Mouse (Mus musculus) heart, embryonic 16.5 days (tissue): ENCODE results near the gene 1810062G17Rik. TPM values are rescaled to one million over a fixed set of nuclear protein-coding genes. Genes with fewer than 3 reads are reported as not detected.

Source experiments
- ATAC-seq: fragments of 200-750 bp; cut with Nextera tagmentation; replicated peaks from 2 replicates; pipeline ENCODE4 v1.8.0; 2017; ENCODE audit warnings: moderate number of reproducible peaks; ENCODE audit not compliant: insufficient read depth, low FRiP score; ENCODE audit errors: extremely low read depth
- H3K27ac ChIP-seq: fragments of 300-500 bp; sonication (generic); 2 replicates; pipeline ENCODE4 v1.5.1; 2014; ENCODE audit warnings: mild to moderate bottlenecking, low read length, control low read depth, moderate library complexity
- H3K27me3 ChIP-seq: fragments of 300-500 bp; sonication (generic); 2 replicates; pipeline ENCODE4 v1.6.1; 2014; ENCODE audit warnings: low read length, mixed read lengths; ENCODE audit not compliant: control insufficient read depth, insufficient read depth
- H3K36me3 ChIP-seq: fragments of 300-500 bp; sonication (generic); 2 replicates; pipeline ENCODE4 v1.6.1; 2014; ENCODE audit not compliant: control insufficient read depth, insufficient read depth
- H3K4me1 ChIP-seq: fragments of 300-500 bp; sonication (generic); 2 replicates; pipeline ENCODE4 v1.6.1; 2014; ENCODE audit warnings: low read length, mixed read lengths; ENCODE audit not compliant: control insufficient read depth, insufficient read depth
- H3K4me2 ChIP-seq: fragments of 300-500 bp; sonication (generic); 2 replicates; pipeline ENCODE4 v1.6.1; 2014; ENCODE audit warnings: low read depth, mild to moderate bottlenecking, control low read depth, low read length
- H3K4me3 ChIP-seq: fragments of 300-500 bp; sonication (generic); 2 replicates; pipeline ENCODE4 v1.5.1; 2014; ENCODE audit warnings: mild to moderate bottlenecking, control low read depth, low read length
- H3K9ac ChIP-seq: fragments of 300-500 bp; sonication (generic); 2 replicates; pipeline ENCODE4 v1.6.1; 2014; ENCODE audit warnings: low read length, control low read depth
- H3K9me3 ChIP-seq: fragments of 300-500 bp; sonication (generic); replicated peaks from 2 replicates; pipeline ENCODE4 v1.6.1; 2016; ENCODE audit warnings: low read length; ENCODE audit not compliant: control insufficient read depth
- whole genome bisulfite sequencing: fragments of 180-500 bp; shearing (Covaris S2); extraction: QIAGEN DNeasy Blood & Tissue Kit; methylation state at CpG from one replicate; pipeline ENCODE4 v1.1.7; 2014; 5-methylcytosine and 5-hydroxymethylcytosine counted together
- polyA plus RNA-seq: library from polyadenylated mRNA; unstranded; fragments of >200 nt; fragmentation: Nextera tagmentation; extraction: Ambion mirVana; gene quantifications from 2 replicates; pipeline ENCODE4 v1.2.1, GENCODE M21; 2015

The 1810062G17Rik gene
- polyA plus RNA-seq, 1 experiment from 2014 or later: 1.00 TPM

GRCm38 (mm10) chr3:36484292-36484691 lies 8.6 kb downstream of the 1810062G17Rik start:
- Histone ChIP-seq H3K4me2 (no peak overlapping the region), H3K27me3 (no peaks in the 10 kb centered on the region), H3K27ac (no peak overlapping the region), H3K9me3 (no peaks in the 10 kb centered on the region), H3K9ac (no peak overlapping the region), H3K4me1 (peaks cover 19% of the 10 kb centered on the region), H3K4me3 (no peak overlapping the region), H3K36me3 (no peaks in the 10 kb centered on the region)
- WGBS: 92% methylated on average over 4 of the region's 4 CpGs
- no peak for ATAC-seq

GRCm38 (mm10) chr3:36486176-36486575 lies 10.4 kb downstream of the 1810062G17Rik start:
- no peak for ATAC-seq
- H3K4me3 ChIP-seq: no peak overlapping the region
- no peak overlapping the region for H3K4me2 ChIP-seq
- no peak overlapping the region for H3K27ac ChIP-seq
- H3K36me3 ChIP-seq: no peaks in the 10 kb centered on the region
- H3K9ac ChIP-seq: no peak overlapping the region
- H3K4me1 ChIP-seq: peaks cover 14% of the 10 kb centered on the region
- WGBS: 56% methylated on average over 6 of the region's 6 CpGs
- H3K9me3 ChIP-seq: no peaks in the 10 kb centered on the region
- no peaks in the 10 kb centered on the region for H3K27me3 ChIP-seq

- 0 out of 2 replicates have a peak, but pooled peaks cover 2% of the 10 kb centered on the region for H3K9me3 ChIP-seq
- H3K4me2 ChIP-seq: no peak overlapping the region
- peaks cover 12% of the 10 kb centered on the region for H3K4me1 ChIP-seq
- no peak overlapping the region for H3K4me3 ChIP-seq
- H3K36me3 ChIP-seq: no peaks in the 10 kb centered on the region
- no peak for ATAC-seq
- no peak overlapping the region for H3K9ac ChIP-seq
- 84% methylated on average over 6 of the region's 6 CpGs for WGBS
- H3K27me3 ChIP-seq: no peaks in the 10 kb centered on the region
- no peak overlapping the region for H3K27ac ChIP-seq
Measured at GRCm38 (mm10) chr3:36486881-36487280, 11.1 kb downstream of the 1810062G17Rik start.

GRCm38 (mm10) chr3:36488367-36488766 lies 12.6 kb downstream of the 1810062G17Rik start:
- Histone ChIP-seq H3K27ac (no peak overlapping the region), H3K4me2 (no peak overlapping the region), H3K9ac (no peak overlapping the region), H3K27me3 (no peaks in the 10 kb centered on the region), H3K36me3 (no peaks in the 10 kb centered on the region), H3K9me3 (0 out of 2 replicates have a peak, but pooled peaks cover 3% of the 10 kb centered on the region), H3K4me1 (peaks cover under 1% of the 10 kb centered on the region), H3K4me3 (no peak overlapping the region)
- ATAC-seq: no peak
- WGBS: 61% methylated on average over 1 of the region's 1 CpGs

GRCm38 (mm10) chr3:36488899-36489589 lies 13.3 kb downstream of the 1810062G17Rik start:
- no peaks in the 10 kb centered on the region for H3K36me3 ChIP-seq
- H3K9me3 ChIP-seq: 0 out of 2 replicates have a peak, but pooled peaks cover 3% of the 10 kb centered on the region
- H3K27me3 ChIP-seq: no peaks in the 10 kb centered on the region
- no peak overlapping the region for H3K9ac ChIP-seq
- no peaks in the 10 kb centered on the region for H3K4me1 ChIP-seq
- no peak overlapping the region for H3K4me3 ChIP-seq
- no peak overlapping the region for H3K27ac ChIP-seq
- H3K4me2 ChIP-seq: no peak overlapping the region
- ATAC-seq: no peak
- 85% methylated on average over 6 of the region's 6 CpGs for WGBS

GRCm38 (mm10) chr3:36489590-36489910 lies 13.8 kb downstream of the 1810062G17Rik start:
- H3K27ac ChIP-seq: no peak overlapping the region
- H3K27me3 ChIP-seq: no peaks in the 10 kb centered on the region
- 91% methylated on average over 1 of the region's 1 CpGs for WGBS
- 0 out of 2 replicates have a peak, but pooled peaks cover 3% of the 10 kb centered on the region for H3K9me3 ChIP-seq
- no peak overlapping the region for H3K4me2 ChIP-seq
- no peak overlapping the region for H3K9ac ChIP-seq
- H3K4me3 ChIP-seq: no peak overlapping the region
- no peak for ATAC-seq
- no peaks in the 10 kb centered on the region for H3K36me3 ChIP-seq
- H3K4me1 ChIP-seq: no peaks in the 10 kb centered on the region

GRCm38 (mm10) chr3:36491535-36491934 lies 15.8 kb downstream of the 1810062G17Rik start:
- Histone ChIP-seq H3K4me3 (no peak overlapping the region), H3K27ac (no peak overlapping the region), H3K9me3 (0 out of 2 replicates have a peak, but pooled peaks cover 3% of the 10 kb centered on the region), H3K4me1 (peaks cover 3% of the 10 kb centered on the region), H3K4me2 (no peak overlapping the region), H3K36me3 (no peaks in the 10 kb centered on the region), H3K9ac (no peak overlapping the region), H3K27me3 (no peaks in the 10 kb centered on the region)
- WGBS: 58% methylated on average over 5 of the region's 5 CpGs
- no peak for ATAC-seq

- whole genome bisulfite sequencing: 58% methylated on average over 9 of the region's 9 CpGs
- ATAC-seq: no peak
Measured at GRCm38 (mm10) chr3:36492716-36493391, 17.1 kb downstream of the 1810062G17Rik start.

GRCm38 (mm10) chr3:36493641-36494283 lies 18.0 kb downstream of the 1810062G17Rik start:
- Histone ChIP-seq H3K9ac (no peak overlapping the region), H3K36me3 (no peaks in the 10 kb centered on the region), H3K4me2 (no peak overlapping the region), H3K4me1 (peaks cover 3% of the 10 kb centered on the region), H3K27me3 (no peaks in the 10 kb centered on the region), H3K27ac (no peak overlapping the region), H3K9me3 (0 out of 2 replicates have a peak, but pooled peaks cover 3% of the 10 kb centered on the region), H3K4me3 (no peak overlapping the region)
- ATAC-seq: no peak
- 55% methylated on average over 6 of the region's 6 CpGs for WGBS

More at GRCm38 (mm10) chr3:36492716-36493391, 17.1 kb downstream of the 1810062G17Rik start:
- no peaks in the 10 kb centered on the region for H3K27me3 ChIP-seq
- 0 out of 2 replicates have a peak, but pooled peaks cover 3% of the 10 kb centered on the region for H3K9me3 ChIP-seq
- H3K4me2 ChIP-seq: no peak overlapping the region
- no peak overlapping the region for H3K9ac ChIP-seq
- no peaks in the 10 kb centered on the region for H3K36me3 ChIP-seq
- peaks cover 3% of the 10 kb centered on the region for H3K4me1 ChIP-seq
- H3K4me3 ChIP-seq: no peak overlapping the region
- H3K27ac ChIP-seq: no peak overlapping the region
